Mouse (Mus musculus): Measurements from ENCODE around the gene Pabpc1l. TPM values are rescaled to one million over a fixed set of nuclear protein-coding genes. Genes with fewer than 3 reads are reported as not detected.

The Pabpc1l gene
- polyA plus RNA-seq, 1 experiment: 2.5 TPM

DNA sequence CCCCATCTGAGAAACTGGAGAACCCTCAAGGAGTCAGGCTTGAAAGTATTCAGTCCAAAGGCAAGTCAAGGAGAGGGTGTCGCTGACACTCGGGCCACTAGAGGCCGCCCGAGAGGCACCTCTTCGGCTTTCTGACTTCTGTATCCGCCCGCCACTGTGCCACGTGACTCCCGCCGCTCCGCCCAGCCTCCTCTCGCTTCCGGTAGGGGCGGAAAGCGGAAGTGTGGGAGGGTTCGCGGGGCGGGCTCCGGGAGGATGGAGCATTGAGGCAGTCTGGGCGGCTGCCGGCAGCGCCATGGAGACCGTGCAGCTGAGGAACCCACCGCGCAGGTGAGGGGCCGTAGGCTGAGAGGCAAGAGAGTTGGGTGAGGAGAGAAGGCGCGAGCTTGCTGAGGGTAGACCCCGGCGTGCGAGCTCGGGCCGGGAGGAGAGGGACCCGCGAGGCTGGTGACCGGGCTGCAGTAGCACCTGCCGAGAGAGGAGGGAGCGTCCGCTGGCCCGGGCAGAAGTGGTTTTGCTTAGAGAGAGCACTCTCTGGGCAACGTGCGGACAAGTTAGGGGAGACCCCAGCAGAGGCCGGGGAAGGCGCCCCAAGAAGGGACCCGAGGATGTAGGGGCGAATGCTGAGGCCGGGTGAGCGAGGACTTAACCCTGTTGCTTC is 48.8 kb downstream of the Pabpc1l start:
- peak; percentile 95 for TF ChIP-seq POLR2A (IDR thresholded peaks at IDR 0.05; ENCODE audit: insufficient read depth, low read length)
- TF ChIP-seq EP300 (IDR thresholded peaks at IDR 0.05; ENCODE audit: insufficient read depth, low read depth, low read length): 0 out of 2 replicates have a peak, but pooled peaks have one; percentile 39
- TF ChIP-seq CTCF (IDR thresholded peaks at IDR 0.05; ENCODE audit: low read depth, low read length): peak; percentile 76
- Histone ChIP-seq H3K36me3 (ENCODE audit: control insufficient read depth, insufficient read depth, low read length, poor library complexity, severe bottlenecking) (no peaks in the 10 kb centered on the region), H3K27ac (ENCODE audit: insufficient read depth, low read length) (no peak overlapping the region; the same call in 1 of the 2 replicates), H3K9me3 (replicated peaks; ENCODE audit: control insufficient read depth, insufficient read depth, low read length, poor library complexity, severe bottlenecking) (no peaks in the 10 kb centered on the region), H3K9ac (ENCODE audit: low read depth, poor library complexity, severe bottlenecking) (peak overlapping the region; percentile 87), H3K4me1 (ENCODE audit: control insufficient read depth, insufficient read depth, low read length) (no peaks in the 10 kb centered on the region), H3K27me3 (ENCODE audit: control insufficient read depth, insufficient read depth, low read length, poor library complexity, severe bottlenecking) (no peaks in the 10 kb centered on the region), H3K4me3 (ENCODE audit: low read depth, low read length) (peak overlapping the region; percentile 99)

GRCm38 (mm10) chr2:164075088-164075487 is 49.8 kb downstream of the Pabpc1l start:
- H3K9ac ChIP-seq (ENCODE audit: low read depth, poor library complexity, severe bottlenecking): peak overlapping the region; percentile 87
- H3K27me3 ChIP-seq (ENCODE audit: control insufficient read depth, insufficient read depth, low read length, poor library complexity, severe bottlenecking): no peaks in the 10 kb centered on the region
- no peaks in the 10 kb centered on the region for H3K9me3 ChIP-seq (replicated peaks; ENCODE audit: control insufficient read depth, insufficient read depth, low read length, poor library complexity, severe bottlenecking)
- no peak overlapping the region for H3K27ac ChIP-seq (ENCODE audit: insufficient read depth, low read length)
- TF ChIP-seq EP300 (IDR thresholded peaks at IDR 0.05; ENCODE audit: insufficient read depth, low read depth, low read length): no peak
- TF ChIP-seq CTCF (IDR thresholded peaks at IDR 0.05; ENCODE audit: low read depth, low read length): no peak
- TF ChIP-seq POLR2A (IDR thresholded peaks at IDR 0.05; ENCODE audit: insufficient read depth, low read length): no peak
- peak overlapping the region; percentile 99 for H3K4me3 ChIP-seq (ENCODE audit: low read depth, low read length)
- H3K4me1 ChIP-seq (ENCODE audit: control insufficient read depth, insufficient read depth, low read length): no peaks in the 10 kb centered on the region
- H3K36me3 ChIP-seq (ENCODE audit: control insufficient read depth, insufficient read depth, low read length, poor library complexity, severe bottlenecking): peaks cover 6% of the 10 kb centered on the region

- TF ChIP-seq CTCF (IDR thresholded peaks at IDR 0.05; ENCODE audit: low read depth, low read length) (no peak), POLR2A (IDR thresholded peaks at IDR 0.05; ENCODE audit: insufficient read depth, low read length) (no peak), EP300 (IDR thresholded peaks at IDR 0.05; ENCODE audit: insufficient read depth, low read depth, low read length) (no peak)
- H3K27ac ChIP-seq (ENCODE audit: insufficient read depth, low read length): no peak overlapping the region
- H3K36me3 ChIP-seq (ENCODE audit: control insufficient read depth, insufficient read depth, low read length, poor library complexity, severe bottlenecking): peaks cover 14% of the 10 kb centered on the region
- no peaks in the 10 kb centered on the region for H3K27me3 ChIP-seq (ENCODE audit: control insufficient read depth, insufficient read depth, low read length, poor library complexity, severe bottlenecking)
- no peak overlapping the region for H3K9ac ChIP-seq (ENCODE audit: low read depth, poor library complexity, severe bottlenecking)
- H3K9me3 ChIP-seq (replicated peaks; ENCODE audit: control insufficient read depth, insufficient read depth, low read length, poor library complexity, severe bottlenecking): no peaks in the 10 kb centered on the region
- H3K4me3 ChIP-seq (ENCODE audit: low read depth, low read length): no peak overlapping the region
- no peaks in the 10 kb centered on the region for H3K4me1 ChIP-seq (ENCODE audit: control insufficient read depth, insufficient read depth, low read length)
Observed at GRCm38 (mm10) chr2:164076874-164077425, 51.7 kb downstream of the Pabpc1l start.

DNA sequence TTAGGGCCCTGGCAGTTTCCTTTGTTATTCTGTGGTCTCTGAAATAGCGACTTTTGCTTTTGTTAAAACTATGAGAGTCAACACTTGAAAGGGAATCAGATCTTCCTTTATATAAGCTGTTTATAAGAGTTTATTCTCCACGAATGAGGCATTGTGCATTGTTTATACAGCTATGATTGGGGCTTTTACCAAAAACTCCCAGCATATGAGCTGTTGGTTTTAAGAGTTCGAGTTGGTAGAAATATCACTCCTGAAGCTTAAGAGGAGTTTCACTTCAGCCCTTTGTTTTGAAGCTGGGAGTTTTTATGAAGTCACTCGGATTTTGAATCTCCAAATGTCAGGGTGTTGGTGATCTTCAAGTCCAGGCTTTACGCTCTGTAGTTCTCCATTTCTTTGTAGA is 52.6 kb downstream of the Pabpc1l start:
- no peaks in the 10 kb centered on the region for H3K27me3 ChIP-seq (ENCODE audit: control insufficient read depth, insufficient read depth, low read length, poor library complexity, severe bottlenecking)
- peaks cover 20% of the 10 kb centered on the region for H3K36me3 ChIP-seq (ENCODE audit: control insufficient read depth, insufficient read depth, low read length, poor library complexity, severe bottlenecking)
- H3K9me3 ChIP-seq (replicated peaks; ENCODE audit: control insufficient read depth, insufficient read depth, low read length, poor library complexity, severe bottlenecking): no peaks in the 10 kb centered on the region
- no peak overlapping the region for H3K27ac ChIP-seq (ENCODE audit: insufficient read depth, low read length)
- H3K4me1 ChIP-seq (ENCODE audit: control insufficient read depth, insufficient read depth, low read length): no peaks in the 10 kb centered on the region
- no peak overlapping the region for H3K9ac ChIP-seq (ENCODE audit: low read depth, poor library complexity, severe bottlenecking)
- H3K4me3 ChIP-seq (ENCODE audit: low read depth, low read length): no peak overlapping the region
- no peak for TF ChIP-seq CTCF (IDR thresholded peaks at IDR 0.05; ENCODE audit: low read depth, low read length)
- TF ChIP-seq POLR2A (IDR thresholded peaks at IDR 0.05; ENCODE audit: insufficient read depth, low read length): no peak
- TF ChIP-seq EP300 (IDR thresholded peaks at IDR 0.05; ENCODE audit: insufficient read depth, low read depth, low read length): no peak

DNA sequence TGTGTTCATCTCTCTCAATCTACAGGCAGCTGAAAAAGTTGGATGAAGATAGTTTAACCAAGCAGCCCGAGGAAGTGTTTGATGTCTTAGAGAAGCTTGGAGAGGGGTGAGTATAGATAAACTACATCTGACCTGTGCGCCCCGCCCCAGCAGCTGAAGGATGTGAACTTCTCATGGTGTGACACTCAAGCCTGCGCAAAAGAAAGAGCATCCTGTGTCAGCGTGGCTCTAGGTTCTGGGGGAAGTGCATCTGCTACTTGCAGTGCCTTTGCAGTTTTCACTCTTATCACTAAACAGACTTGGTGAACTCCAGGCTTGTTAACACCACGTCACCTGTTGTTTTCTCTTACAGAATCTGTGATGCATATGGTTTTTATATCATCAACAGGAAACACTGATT is 54.2 kb downstream of the Pabpc1l start:
- TF ChIP-seq CTCF (IDR thresholded peaks at IDR 0.05; ENCODE audit: low read depth, low read length) (no peak), EP300 (IDR thresholded peaks at IDR 0.05; ENCODE audit: insufficient read depth, low read depth, low read length) (no peak), POLR2A (IDR thresholded peaks at IDR 0.05; ENCODE audit: insufficient read depth, low read length) (no peak)
- no peak overlapping the region for H3K4me3 ChIP-seq (ENCODE audit: low read depth, low read length)
- no peaks in the 10 kb centered on the region for H3K27me3 ChIP-seq (ENCODE audit: control insufficient read depth, insufficient read depth, low read length, poor library complexity, severe bottlenecking)
- no peaks in the 10 kb centered on the region for H3K9me3 ChIP-seq (replicated peaks; ENCODE audit: control insufficient read depth, insufficient read depth, low read length, poor library complexity, severe bottlenecking)
- H3K4me1 ChIP-seq (ENCODE audit: control insufficient read depth, insufficient read depth, low read length): no peaks in the 10 kb centered on the region
- H3K9ac ChIP-seq (ENCODE audit: low read depth, poor library complexity, severe bottlenecking): no peak overlapping the region
- no peak overlapping the region for H3K27ac ChIP-seq (ENCODE audit: insufficient read depth, low read length)
- peaks cover 23% of the 10 kb centered on the region for H3K36me3 ChIP-seq (ENCODE audit: control insufficient read depth, insufficient read depth, low read length, poor library complexity, severe bottlenecking)

GRCm38 (mm10) chr2:164081577-164081976 is 56.3 kb downstream of the Pabpc1l start:
- Histone ChIP-seq H3K27me3 (ENCODE audit: control insufficient read depth, insufficient read depth, low read length, poor library complexity, severe bottlenecking) (no peaks in the 10 kb centered on the region), H3K4me3 (ENCODE audit: low read depth, low read length) (no peak overlapping the region), H3K27ac (ENCODE audit: insufficient read depth, low read length) (no peak overlapping the region), H3K4me1 (ENCODE audit: control insufficient read depth, insufficient read depth, low read length) (no peaks in the 10 kb centered on the region), H3K36me3 (ENCODE audit: control insufficient read depth, insufficient read depth, low read length, poor library complexity, severe bottlenecking) (peaks cover 27% of the 10 kb centered on the region), H3K9ac (ENCODE audit: low read depth, poor library complexity, severe bottlenecking) (no peak overlapping the region), H3K9me3 (replicated peaks; ENCODE audit: control insufficient read depth, insufficient read depth, low read length, poor library complexity, severe bottlenecking) (no peaks in the 10 kb centered on the region)
- TF ChIP-seq EP300 (IDR thresholded peaks at IDR 0.05; ENCODE audit: insufficient read depth, low read depth, low read length) (no peak), CTCF (IDR thresholded peaks at IDR 0.05; ENCODE audit: low read depth, low read length) (no peak), POLR2A (IDR thresholded peaks at IDR 0.05; ENCODE audit: insufficient read depth, low read length) (no peak)

All from ES-Bruce4 (cell line).